Mouse (Mus musculus) large intestine, adult 2 months (tissue): ENCODE data around the gene Vmn2r77. TPM values are rescaled to one million over a fixed set of nuclear protein-coding genes. Genes with fewer than 3 reads are reported as not detected.
"Not testable (repeated sequence)": the region's sequence is repeated elsewhere in the genome, so short reads cannot be mapped to it uniquely, and the experiment has no call there.

Experiments
- DNase-seq: peaks from one replicate; pipeline ENCODE4 v3.0.0-alpha.2; 2012; ENCODE audit warnings: low read depth, low spot score
- WGBS: fragments of 180-500 bp; shearing (Covaris S2); methylation state at CpG from one replicate; pipeline ENCODE4 v1.1.7; 2018; 5-methylcytosine and 5-hydroxymethylcytosine counted together
- polyA plus RNA-seq: library from polyadenylated mRNA; depleted of rRNA; stranded (reverse); fragments of >200 nt; gene quantifications from 2 replicates; pipeline ENCODE4 v1.2.3, GENCODE M21; 2012; rRNA removed

Gene Vmn2r77
- not detected in 2 replicates for polyA plus RNA-seq

- no peak for DNase-seq
Observed at GRCm38 (mm10) chr7:86794727-86795126, at the start of gene Vmn2r77. TSS of gene Vmn2r77 (plus strand) at chr7:86795027.

- no peak for DNase-seq
- 61% methylated on average over 1 of the region's 1 CpGs for WGBS
Observed at GRCm38 (mm10) chr7:86760751-86761150, 34.1 kb upstream of the Vmn2r77 start.

DNA sequence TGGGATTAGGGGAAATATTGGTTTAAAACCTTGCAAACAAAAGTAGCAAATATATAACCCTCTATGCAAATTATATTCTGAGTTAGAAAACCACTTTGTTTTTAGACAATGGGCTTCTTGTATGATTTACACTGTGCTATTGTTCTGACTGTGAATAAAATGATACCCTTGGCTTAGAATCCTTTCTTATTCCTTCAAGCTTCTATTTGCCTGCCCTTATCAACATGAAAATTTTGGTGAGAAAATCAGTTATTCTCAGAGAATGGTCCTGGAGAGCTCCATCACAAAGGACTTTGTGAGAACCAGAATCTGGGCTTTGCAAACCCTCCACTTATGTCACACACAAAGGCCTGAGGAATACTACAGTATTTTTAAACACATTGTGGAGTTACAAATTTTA, 30.2 kb upstream of the Vmn2r77 start:
- no peak for DNase-seq

- 85% methylated on average over 3 of the region's 3 CpGs for WGBS
- DNase-seq: no peak
Observed at GRCm38 (mm10) chr7:86771621-86772020, 23.2 kb upstream of the Vmn2r77 start.

GRCm38 (mm10) chr7:86775617-86776325, 19.1 kb upstream of the Vmn2r77 start, which contains the start of gene Folh1:
TSS of gene Folh1 (minus strand) at chr7:86775943.
- WGBS: 9% methylated on average over 11 of the region's 11 CpGs
- DNase-seq: no peak

GRCm38 (mm10) chr7:86815241-86815640, 20.4 kb downstream of the Vmn2r77 start:
- DNase-seq: not testable (repeated sequence)
- WGBS: 87% methylated on average over 5 of the region's 5 CpGs

- 81% methylated on average over 6 of the region's 6 CpGs for WGBS
- not testable (repeated sequence) for DNase-seq
Observed at GRCm38 (mm10) chr7:86815716-86816115, 20.9 kb downstream of the Vmn2r77 start.

GRCm38 (mm10) chr7:86816466-86816865, 21.6 kb downstream of the Vmn2r77 start:
- WGBS: 65% methylated on average over 1 of the region's 1 CpGs
- no peak for DNase-seq

Other genes with a start within 250 kb of the Vmn2r77 start
- not detected in 2 replicates for gene Olfr295, start 211.2 kb upstream of the Vmn2r77 start, polyA plus RNA-seq
- gene Olfr294, start 178.4 kb upstream of the Vmn2r77 start, polyA plus RNA-seq: not detected in 2 replicates
- not detected in 2 replicates for gene Olfr293, start 146.0 kb upstream of the Vmn2r77 start, polyA plus RNA-seq
- not detected in 2 replicates for gene Olfr292, start 106.7 kb upstream of the Vmn2r77 start, polyA plus RNA-seq
- 0.05 and 0.10 TPM in 2 replicates for gene Folh1, start 19.1 kb upstream of the Vmn2r77 start, polyA plus RNA-seq
- gene Vmn2r78, start 120.1 kb downstream of the Vmn2r77 start, polyA plus RNA-seq: not detected in 2 replicates
- gene Vmn2r79, start 201.1 kb downstream of the Vmn2r77 start, polyA plus RNA-seq: not detected in 2 replicates